Mouse (Mus musculus) MEL-GATA-1-ER (cell line): ENCODE results near the gene Peak1.
A peak's percentile ranks its signal among the peaks of the same experiment; 100 is the strongest.

Experiments used
- DNase-seq: peaks from one replicate; pipeline ENCODE4 v3.0.0-alpha.2; 2012; ENCODE audit warnings: low read depth; ENCODE audit errors: extremely low read depth

Gene Peak1

GRCm38 (mm10) chr9:56200645-56201314 is 217.1 kb downstream of the Peak1 start:
- DNase-seq: peak; percentile 36

GRCm38 (mm10) chr9:56200200-56200599 is 217.7 kb downstream of the Peak1 start:
- DNase-seq: no peak

- DNase-seq: no peak
Measured at GRCm38 (mm10) chr9:56196921-56197320, 220.9 kb downstream of the Peak1 start.

GRCm38 (mm10) chr9:56195193-56195592 is 222.7 kb downstream of the Peak1 start:
- DNase-seq: no peak

GRCm38 (mm10) chr9:56191498-56192455 is 226.1 kb downstream of the Peak1 start:
- no peak for DNase-seq

- no peak for DNase-seq
Measured at GRCm38 (mm10) chr9:56180118-56180781, 237.6 kb downstream of the Peak1 start.

GRCm38 (mm10) chr9:56179416-56180117 is 238.3 kb downstream of the Peak1 start:
- DNase-seq: no peak

GRCm38 (mm10) chr9:56177354-56177753 is 240.5 kb downstream of the Peak1 start:
- DNase-seq: no peak

GRCm38 (mm10) chr9:56175316-56175715 is 242.6 kb downstream of the Peak1 start:
- DNase-seq: no peak

GRCm38 (mm10) chr9:56167690-56168089 is 250.2 kb downstream of the Peak1 start:
- DNase-seq: no peak

GRCm38 (mm10) chr9:56166161-56166560 is 251.7 kb downstream of the Peak1 start:
- no peak for DNase-seq

GRCm38 (mm10) chr9:56165377-56165776 is 252.5 kb downstream of the Peak1 start, which contains the start of gene Tspan3:
Tspan3 (minus strand) TSS chr9:56165477.
- DNase-seq: no peak

GRCm38 (mm10) chr9:56160341-56161141 is 257.3 kb downstream of the Peak1 start:
- peak; percentile 46 for DNase-seq

- DNase-seq: no peak
Measured at GRCm38 (mm10) chr9:56159456-56159855, 258.4 kb downstream of the Peak1 start.

- DNase-seq: no peak
Measured at GRCm38 (mm10) chr9:56158077-56158476, 259.8 kb downstream of the Peak1 start.

GRCm38 (mm10) chr9:56154572-56154971 is 263.3 kb downstream of the Peak1 start:
- no peak for DNase-seq

GRCm38 (mm10) chr9:56152482-56153007 is 265.3 kb downstream of the Peak1 start:
- DNase-seq: no peak

- no peak for DNase-seq
Measured at GRCm38 (mm10) chr9:56151745-56152481, 266.0 kb downstream of the Peak1 start.
